Mouse (Mus musculus) adrenal gland, postnatal 14 days (tissue): ENCODE results near the gene Rassf4. TPM values are rescaled to one million over a fixed set of nuclear protein-coding genes. Genes with fewer than 3 reads are reported as not detected.

Source experiments
- DNase-seq: peaks from one replicate; pipeline ENCODE4 v3.0.0; 2021; ENCODE audit warnings: mixed read lengths
- long read RNA-seq, 2 experiments: library from polyadenylated mRNA; stranded (forward); transcript quantifications; one replicate each; pipeline ENCODE4 v2.0.0; 2021
- total RNA-seq: library from RNA; stranded (reverse); gene quantifications from 2 replicates; pipeline ENCODE4 v1.2.3, GENCODE M21; 2021

The Rassf4 gene
- total RNA-seq = 5.7 and 11.8 TPM in 2 replicates
- long read RNA-seq, experiment 1, full-length matches to known transcripts = 1 of 3 reads
- long read RNA-seq, experiment 1, partial matches to known transcripts = 1 of 3 reads
- long read RNA-seq, experiment 1, other reads (novel, unspliced or antisense) = 1 of 3 reads
- long read RNA-seq, experiment 2, partial matches to known transcripts = 0 of 1 reads
- long read RNA-seq, experiment 2, other reads (novel, unspliced or antisense) = 1 of 1 reads

DNA sequence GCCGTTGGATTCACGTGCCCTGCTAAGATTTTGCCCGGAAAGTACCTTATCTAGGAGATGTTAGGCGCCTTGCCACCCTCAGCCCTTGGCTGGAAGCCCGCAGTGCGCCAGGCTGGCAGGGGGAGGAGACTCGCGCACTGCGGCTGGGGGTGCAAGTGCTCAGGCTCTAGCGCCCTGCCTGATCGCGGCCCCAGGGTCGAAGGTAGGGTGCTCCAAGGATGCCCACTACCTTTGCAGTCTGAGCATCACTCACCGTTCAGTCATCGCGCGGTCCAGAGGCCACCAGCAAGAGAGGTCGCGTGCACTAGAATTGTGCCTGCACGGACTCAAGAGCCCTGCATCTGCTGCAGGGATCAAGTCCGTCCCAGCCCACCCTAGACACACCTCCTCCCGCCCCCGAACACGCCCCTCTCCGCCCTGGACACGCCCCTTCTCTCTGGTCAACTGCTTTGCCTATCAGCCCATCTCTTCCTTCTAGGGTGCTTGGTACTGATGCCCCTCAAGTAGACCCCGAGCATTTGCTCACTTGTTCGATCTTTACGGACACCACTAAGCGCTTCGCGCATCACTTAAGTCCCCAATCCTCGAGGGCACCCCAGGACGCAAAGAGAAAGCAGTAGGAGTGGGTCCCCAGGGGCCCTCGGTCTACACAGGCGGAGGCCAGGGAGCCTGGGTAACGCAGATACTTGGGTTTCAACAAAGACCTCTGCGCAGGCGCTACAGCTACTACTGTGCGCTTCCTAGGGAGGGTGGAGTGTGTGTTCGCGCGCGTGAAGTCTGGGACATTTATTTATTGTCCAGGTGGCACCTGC, at the start of gene Rassf4:
Gene Rassf4, minus strand, starts transcription at position 482 of the 812 bp plus-strand sequence.
- DNase-seq = peak; percentile 91

DNA sequence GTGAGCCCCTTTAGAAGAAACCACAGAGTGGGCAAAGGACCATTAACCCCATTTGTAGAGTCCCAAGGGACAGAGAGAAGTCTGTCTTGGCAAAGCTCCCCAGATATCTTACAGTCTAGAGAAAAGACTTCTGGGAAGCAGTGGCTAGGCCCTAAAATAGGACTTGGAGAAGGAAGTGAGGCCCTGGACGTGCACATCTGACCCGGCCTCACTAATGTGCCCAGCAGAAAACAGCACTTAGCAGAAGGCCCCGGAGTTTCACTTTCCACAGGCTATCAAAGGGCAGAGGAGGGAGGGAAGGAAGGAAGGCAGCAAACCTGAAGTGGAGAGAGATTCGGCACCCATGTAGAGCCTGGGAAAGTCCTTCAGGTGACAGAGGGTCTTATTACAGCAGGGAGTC, 45.2 kb upstream of the Rassf4 start:
- no peak for DNase-seq

DNA sequence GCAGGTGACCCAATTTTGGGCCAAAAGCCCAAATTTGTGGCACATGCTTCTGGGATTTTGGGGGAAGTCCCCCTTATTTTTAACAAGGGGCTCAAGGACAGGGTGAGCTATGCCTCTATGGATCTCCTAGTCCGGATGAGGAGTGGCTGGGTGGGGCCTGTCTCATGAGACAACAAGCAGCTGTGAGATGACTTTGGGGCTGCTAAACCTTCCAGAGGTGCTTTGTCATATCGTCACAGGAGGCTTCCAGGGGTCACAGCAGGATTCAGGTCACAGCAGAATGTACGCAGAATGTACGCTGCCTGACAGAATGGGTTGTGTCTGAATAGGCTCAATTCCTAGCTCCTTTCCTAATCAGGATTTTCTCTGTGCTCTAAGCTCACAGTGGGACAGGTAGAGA, 44.6 kb upstream of the Rassf4 start:
- DNase-seq = no peak

DNA sequence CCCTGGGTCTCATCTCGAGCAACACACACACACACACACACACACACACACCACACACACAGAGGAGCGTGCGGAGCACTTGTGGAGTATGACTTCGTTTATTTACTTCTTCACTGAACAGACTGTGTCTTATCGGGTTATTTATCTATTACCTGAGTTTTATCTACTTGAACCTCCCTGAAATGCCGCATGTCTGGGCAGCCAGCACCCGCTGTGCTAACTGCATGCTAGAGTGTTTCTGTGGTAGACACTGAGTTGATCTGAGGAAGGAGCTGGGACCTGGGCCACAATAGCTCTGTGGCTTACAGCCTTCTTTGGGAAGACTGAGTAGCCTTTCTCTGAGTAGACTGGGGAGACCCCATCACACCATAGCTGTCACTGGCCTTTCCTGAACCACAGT, 44.1 kb upstream of the Rassf4 start:
- DNase-seq = no peak

DNA sequence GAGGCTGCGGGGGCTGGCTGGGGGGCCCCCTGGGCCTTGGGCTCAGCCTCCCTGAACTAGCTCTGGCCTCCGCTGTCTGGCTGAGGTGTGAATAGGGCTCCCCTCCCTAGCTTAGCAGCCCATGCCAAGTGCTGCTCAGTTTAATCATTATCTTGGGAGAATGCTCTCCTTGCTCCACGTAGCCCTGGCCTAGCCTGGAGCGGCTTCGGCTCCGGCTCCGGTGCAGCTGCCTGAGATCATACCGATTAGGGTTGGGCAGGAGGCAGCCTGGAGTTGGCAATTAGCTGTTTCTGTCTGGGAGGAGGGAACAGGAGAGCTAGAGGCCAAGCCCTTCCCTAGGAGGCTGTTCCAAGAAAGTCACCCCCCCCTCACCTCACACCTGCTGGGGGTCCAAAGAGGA, 42.9 kb upstream of the Rassf4 start, which contains the start of gene Tmem72:
Gene Tmem72, minus strand, starts transcription at position 248 of the 400 bp plus-strand sequence.
- peak; percentile 25 for DNase-seq

DNA sequence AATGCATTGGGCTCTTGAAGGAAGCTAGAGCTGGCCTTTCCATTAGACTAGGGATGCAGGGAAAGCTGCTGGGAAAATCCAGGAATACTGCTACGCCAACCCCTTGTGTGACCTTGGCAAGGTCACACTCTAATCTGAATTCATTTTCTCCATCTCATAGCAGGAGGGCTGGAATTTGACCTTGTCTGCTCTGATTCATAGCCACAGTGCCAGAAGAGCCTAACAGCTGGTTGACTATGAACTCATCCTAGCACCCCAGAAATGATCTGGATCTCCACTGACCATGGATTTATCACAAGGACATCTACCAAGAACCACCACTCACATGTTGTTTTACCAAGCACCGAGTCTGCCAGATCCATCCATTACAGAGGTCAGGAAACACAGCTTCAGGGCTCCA, 41.4 kb upstream of the Rassf4 start:
- peak; percentile 31 for DNase-seq

DNA sequence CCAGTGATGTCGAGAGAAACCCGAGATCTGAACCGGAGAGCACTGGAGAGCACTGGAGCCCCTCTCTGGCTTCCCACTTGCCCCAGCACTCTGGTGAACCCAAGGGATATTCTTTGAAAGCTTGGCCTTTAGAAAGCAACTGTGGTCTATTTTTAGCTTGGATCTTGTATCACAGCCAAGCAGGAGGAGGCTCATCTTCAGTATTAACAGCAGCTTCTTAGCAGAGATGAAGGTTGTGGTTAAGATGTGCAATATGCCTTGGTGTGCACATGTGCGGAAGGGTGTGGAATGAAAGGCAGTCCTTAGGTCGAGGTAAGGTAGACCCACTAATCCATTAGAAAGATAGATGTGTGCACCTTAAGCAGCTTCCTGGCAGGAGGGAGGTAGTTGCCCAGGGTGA, 40.8 kb upstream of the Rassf4 start:
- DNase-seq = no peak

DNA sequence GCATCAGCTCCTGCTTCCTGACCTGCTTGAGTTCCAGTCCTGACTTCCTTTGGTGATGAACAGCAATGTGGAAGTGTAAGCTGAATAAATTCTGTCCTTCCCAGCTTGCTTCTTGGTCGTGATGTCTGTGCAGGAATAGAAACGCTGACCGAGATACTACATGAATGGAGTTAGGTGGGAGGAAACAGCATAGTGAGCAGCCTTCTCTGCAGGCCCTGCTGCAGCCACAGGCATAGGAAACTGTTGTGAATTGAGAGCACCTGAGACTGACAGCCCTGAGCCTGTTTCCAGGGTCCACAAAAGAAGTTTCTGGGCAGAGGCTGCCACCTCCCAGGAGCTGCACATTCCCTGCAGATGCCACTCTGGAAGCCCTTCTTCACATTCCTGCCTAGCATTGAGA, 40.2 kb upstream of the Rassf4 start:
- no peak for DNase-seq

DNA sequence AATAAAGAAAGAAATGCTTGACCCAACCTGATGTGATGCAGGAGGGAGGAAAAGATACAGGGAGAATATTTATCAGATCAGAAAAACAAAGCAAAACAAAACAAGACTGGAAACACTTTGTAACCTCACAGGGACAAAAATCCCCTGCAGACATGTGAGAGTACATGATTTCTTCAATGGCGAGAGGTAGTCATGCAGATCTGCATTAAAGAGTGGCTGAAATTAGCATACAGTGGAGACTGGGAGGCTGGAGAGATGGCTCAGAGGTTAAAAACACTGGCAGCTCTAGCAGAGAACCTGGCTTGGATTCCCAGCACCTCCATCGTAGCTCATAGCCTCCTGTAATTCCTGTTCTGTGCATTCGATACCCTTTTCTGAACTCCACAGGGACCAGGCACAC, 38.8 kb upstream of the Rassf4 start:
- DNase-seq = no peak

DNA sequence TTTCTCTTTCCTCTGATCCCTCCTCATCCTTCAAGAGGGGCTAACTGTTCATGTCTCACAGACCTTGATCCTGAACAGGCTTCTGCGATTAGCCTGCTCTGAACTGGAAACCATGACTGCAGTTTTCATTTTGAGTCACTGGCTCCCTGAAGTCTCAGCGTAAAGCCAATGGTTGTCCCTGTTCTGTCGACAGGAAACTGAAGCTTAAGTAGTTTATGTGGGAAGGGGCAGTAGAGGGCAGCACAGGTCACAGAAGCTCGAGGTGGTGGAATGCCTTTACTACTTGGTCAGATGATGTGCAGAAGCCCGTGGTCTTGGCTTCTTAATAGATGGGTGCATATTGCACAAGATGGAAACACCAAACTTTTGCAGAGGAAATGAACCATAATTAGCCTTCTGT, 38.3 kb upstream of the Rassf4 start:
- no peak for DNase-seq

DNA sequence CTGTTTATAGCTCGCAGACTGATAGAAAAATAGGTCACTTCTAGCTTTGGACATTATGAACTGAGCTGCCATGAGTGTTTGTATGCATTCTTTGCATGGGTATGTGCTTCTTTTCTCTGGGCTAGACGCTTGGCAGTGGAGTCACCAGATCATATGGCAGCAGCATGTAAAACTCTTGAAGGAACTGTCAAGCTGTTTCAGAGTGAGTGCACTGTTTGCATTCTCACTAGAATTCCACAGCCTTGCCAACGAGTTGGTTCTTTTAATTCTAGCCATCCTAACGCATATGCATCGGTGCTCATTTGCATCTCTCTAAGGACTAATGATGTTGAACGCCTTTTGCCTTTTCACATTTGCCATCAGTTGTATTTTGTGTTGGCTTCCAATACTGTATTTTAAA, 30.6 kb upstream of the Rassf4 start:
- DNase-seq = no peak

DNA sequence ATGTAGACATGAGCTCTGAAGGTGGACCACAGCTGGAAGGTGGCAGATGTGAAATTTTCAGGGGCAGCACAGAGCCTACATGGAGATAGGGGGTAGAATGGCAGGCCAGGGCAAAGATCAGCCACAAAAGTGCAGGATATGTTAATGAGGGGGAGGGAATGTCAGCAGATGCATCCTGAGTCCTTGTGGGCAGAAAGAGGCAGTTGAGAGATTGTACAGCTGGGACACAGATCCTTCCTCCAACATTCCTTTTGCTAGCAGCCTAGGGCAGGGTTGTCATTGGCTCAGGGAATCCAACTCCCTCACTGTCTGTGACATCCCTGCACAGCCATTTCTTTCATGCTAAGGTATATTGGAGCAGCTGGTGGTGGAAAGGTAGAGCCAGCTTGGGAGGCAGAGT, 27.1 kb upstream of the Rassf4 start:
- DNase-seq = no peak

DNA sequence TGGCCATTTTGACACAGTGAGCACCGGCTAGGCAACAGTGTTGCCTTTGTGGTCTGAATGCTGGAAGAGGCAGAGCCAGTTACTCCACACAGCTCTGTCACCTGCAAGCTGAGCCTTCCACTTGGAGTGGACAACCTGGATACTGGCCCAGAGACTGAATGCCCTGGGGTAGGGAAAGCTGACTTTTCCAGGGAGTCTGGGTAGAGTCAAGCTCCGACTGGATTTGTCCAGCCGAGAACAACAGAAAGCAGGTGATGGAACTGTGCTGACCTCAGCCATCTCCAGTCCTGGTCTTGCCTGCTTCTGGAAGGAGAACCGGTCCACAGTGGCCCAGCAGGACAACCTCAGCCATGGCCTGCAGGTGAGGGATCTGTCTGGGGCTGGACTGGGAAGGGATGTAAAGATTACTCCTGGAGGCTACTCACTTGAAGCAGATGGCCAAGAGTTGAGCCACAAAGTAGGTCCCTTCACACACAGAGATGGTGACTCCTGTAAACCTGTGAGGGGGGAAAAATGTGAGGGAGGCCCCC, 24.2 kb upstream of the Rassf4 start:
- no peak for DNase-seq

DNA sequence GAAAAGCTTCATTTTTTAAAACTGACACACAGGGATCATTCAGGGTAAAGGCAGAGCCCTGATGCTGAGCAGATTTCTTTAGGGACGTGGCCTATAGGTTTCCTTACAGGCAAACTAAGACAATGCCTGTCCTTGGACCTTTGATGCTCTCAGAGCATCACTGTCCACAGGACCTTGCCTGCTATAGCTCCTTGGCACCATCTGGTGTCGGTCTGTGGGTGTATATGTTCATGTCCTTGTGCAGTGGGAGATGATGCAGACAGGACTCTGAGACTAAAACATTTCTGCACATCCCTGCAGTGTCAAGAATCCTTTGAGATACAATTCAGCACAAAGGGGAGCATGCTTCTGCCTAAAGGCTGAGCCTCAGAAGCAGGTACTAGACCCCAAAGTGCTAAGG, 23.7 kb upstream of the Rassf4 start:
- DNase-seq = no peak

DNA sequence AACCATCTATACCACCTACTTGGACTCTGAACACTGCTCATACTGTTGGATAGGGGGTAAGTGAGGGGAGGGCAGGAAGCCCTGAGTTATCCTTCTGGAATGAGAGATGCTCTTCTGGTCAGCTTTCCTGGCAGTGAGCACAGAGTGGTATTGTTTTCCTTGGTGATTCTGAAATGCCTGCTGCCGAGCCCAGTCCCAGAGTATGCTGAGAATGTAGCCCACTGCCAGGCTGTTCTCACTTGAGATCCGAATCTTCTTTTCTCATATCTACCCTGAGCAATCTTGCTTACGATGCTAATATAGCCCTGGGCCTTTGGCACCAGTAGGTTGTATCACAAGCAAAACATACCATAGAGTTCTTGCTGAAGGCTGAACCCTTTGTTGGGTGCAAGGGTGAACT, 20.6 kb upstream of the Rassf4 start:
- DNase-seq = no peak

DNA sequence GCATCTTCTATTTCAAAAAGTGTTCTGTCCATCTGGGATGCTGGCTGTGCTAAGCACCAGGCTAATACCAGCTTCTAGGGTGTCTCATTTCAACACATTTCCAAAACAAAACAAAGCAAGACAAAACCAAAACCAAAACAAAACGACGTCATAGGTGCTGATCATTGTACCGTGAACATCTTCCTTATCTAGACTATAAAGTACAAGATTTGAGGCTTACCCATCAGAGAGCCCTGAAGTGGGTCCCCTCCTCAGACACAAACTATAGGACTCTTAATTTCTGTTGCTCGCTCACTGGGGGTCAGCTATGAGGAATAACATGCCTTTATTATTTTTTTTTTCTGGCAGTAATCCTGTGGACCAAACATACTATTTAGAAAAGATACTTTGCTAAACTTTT, 19.9 kb upstream of the Rassf4 start:
- DNase-seq = no peak

DNA sequence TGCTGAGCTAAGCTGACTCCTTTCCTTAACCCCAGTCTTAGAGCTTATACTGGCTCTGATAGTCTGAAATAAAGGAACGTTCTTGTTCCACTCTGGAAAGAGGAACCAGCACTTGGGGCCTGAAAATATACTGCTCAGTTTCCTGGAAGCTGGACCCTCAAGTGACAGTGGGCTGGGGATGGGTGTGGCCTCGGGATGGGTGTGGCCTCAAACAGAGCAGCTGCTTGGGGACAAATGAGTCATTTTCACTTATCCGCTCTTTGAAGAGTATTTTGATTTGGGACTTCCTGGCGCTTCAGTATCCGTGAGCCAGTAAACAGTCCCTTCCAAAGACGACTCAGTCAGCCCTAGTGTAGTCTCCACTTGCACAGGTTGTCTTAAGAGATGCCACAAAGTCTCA, 8.6 kb upstream of the Rassf4 start:
- peak; percentile 31 for DNase-seq

DNA sequence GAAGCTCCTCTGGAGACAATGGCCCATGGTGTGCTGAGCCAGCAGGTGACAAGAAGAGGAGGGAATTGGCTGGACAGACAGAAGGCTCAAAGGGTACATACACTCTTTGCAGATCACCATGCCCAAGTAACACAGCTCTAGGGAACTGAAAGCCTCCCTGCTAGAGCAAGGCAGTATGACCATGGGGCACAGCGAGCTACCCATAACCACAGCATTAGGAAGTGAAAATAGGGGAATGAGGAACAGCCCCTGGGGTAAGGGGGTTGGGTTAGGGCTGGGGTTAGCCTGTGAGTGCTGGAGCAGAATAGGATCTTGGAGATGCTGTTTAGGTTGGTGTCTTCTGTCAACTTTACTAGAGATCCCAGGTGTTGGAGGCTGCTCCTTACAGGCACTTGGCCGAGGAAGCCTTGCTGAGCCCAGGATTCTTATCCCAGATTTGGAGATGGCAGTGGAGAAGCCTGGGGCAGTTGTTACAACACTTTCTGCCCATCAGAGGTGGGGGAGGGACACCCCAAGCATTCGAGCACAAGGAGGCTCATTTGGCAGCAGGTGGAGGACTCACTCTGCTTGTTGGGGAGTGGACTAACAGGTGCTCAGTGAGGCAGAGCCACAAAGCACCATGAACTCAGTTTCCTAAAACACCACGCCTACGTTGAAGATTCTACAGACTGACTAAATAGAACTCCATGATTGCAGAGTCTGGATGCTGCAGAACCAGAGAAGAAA, 6.0 kb upstream of the Rassf4 start:
- no peak for DNase-seq

DNA sequence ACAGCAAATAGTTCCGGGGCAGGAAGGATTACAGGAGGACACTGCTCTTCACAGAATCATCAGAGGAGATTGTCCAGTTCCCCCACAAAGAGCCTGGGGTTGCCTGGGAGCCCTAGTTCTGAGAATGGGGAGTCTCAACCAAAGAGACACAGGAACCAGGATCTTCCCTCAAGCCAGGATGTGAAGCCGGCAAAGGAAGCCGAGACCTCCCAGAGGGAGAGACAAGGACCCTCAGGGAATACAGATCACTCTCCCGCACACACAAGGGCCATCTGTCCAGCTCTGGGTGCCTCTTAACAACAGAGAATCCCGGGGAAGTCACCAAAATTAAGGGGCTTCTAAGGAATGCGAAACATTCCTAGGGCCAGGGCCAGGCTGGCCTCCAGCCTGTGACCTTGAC, 3.6 kb upstream of the Rassf4 start:
- DNase-seq = no peak

DNA sequence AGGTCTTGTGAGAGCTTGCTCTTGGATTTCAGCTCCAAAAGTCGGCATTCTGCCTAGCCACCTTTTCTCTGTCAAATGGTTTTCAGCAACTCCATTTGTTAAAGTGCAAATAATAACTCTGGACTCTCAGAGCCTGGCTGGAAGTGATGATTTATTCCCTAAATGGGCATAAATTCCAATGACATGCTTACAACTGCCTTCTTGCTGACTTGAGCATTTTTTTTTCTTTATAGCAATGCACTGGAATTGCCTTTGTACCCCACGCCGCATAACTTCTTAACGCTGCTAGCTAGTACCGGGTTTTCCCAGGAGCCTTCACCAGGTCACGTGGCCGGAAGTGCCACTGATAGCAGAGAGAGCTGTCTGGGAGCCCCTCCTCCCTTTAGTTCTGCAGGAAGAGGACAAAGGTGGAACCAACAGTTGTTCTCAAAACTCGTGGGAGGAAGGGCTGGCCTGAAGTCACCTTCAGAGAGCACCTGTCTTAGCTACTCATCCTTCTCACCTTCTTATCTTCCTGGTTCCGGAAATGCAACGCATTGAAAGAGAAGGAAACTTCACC, 2.7 kb upstream of the Rassf4 start:
- DNase-seq = no peak

DNA sequence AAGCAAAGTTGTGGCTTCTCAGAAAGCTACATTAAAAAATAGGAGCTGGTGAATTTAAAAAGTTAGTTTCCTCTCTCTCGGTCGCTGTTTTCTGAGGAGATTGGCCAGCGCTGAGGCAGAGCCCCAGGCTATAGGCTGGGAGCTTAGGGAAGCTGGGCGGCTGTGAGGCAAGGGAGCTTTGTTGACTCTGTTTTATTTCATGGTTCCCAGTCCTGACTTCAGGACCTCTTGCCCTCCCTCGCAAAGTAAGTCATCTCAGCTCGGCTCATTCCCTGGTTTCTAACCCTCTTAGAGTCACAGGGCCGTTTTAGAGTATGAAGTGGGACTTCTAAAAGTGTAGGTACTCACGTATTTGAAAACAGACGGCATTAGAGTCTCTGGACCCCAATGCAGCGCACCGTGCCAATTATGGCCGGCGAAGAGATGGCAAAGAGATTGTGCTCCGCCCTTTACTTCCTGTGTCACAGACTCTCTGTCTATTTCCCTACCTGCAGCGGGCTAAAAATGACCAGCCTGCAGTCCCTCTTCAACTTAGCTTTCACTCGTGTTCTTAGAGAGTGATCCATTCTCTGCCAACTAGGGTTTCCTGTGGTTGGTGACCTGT, 633 bp upstream of the Rassf4 start:
- DNase-seq = no peak

DNA sequence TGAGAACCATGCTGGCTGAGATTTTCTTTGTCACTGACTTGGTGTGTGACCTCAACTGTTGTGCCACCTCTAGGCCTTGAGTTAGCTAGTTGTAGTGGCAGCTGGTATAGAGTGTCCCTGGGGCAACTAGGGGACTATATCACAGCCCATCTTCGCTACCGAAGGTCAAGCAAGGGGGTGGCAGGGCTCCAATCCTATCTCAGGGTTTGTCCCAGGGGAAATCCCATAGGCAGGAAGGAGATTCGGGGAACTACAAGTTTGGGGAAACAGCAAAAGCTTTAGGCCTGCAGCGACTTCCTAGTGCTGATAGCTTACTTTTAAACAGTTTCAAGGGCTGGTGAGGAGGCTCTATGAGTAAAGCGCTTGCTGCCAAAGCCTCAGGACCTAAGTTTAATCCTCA, 1.4 kb downstream of the Rassf4 start:
- no peak for DNase-seq
